Mouse (Mus musculus) thymus, adult 2 months (tissue): ENCODE data around the gene Slc7a14.

ENCODE experiments used
- CTCF ChIP-seq: fragments of 200-500 bp; IDR thresholded peaks from 2 replicates; pipeline ENCODE4 v1.5.1; 2012; ENCODE audit warnings: mild to moderate bottlenecking, control low read depth, low read length, moderate library complexity, borderline replicate concordance; ENCODE audit not compliant: control insufficient read depth, poor library complexity, insufficient read depth; ENCODE audit errors: extremely low read depth
- POLR2A ChIP-seq: fragments of 200-500 bp; IDR thresholded peaks from 2 replicates; pipeline ENCODE4 v1.6.1; 2012; ENCODE audit warnings: mild to moderate bottlenecking, low read length, control low read depth, moderate library complexity; ENCODE audit not compliant: control insufficient read depth, poor library complexity, insufficient read depth; ENCODE audit errors: extremely low read depth

DNA sequence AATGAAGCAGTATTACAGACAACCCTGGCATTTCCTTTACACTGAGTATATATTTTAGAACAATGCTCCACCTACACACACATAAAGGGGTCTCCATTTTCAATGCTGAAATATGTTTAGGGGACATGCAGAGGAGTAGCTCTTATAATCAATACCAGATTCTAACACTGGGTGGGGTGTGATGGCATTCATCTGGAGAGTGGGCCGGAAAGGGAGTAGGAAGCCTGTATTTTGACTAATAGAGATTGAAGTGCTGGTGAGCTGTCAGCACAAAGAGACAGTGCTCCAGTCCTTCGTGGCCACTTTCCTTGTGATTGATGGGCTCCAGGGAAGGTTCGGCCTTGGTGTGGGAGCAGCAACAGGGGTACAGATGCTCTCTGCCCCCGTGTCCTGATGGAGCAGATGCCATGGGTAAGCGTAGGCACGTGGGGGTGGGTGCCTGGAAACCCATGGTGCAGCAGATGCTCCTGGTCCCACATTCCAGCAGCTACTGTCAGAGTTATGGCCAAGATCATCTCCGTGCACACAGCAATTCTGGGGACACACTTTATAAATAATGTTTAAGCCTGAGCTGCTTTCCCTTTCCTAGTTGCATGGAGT is 18.2 kb upstream of the Slc7a14 start:
- TF ChIP-seq POLR2A, result no peak
- no peak for TF ChIP-seq CTCF
